Mouse (Mus musculus): ENCODE data around the gene Creld1. TPM values are rescaled to one million over a fixed set of nuclear protein-coding genes. Genes with fewer than 3 reads are reported as not detected.

Gene Creld1
- total RNA-seq, 2 experiments from 2014 or later = 45.9 to 57.5 TPM

DNA sequence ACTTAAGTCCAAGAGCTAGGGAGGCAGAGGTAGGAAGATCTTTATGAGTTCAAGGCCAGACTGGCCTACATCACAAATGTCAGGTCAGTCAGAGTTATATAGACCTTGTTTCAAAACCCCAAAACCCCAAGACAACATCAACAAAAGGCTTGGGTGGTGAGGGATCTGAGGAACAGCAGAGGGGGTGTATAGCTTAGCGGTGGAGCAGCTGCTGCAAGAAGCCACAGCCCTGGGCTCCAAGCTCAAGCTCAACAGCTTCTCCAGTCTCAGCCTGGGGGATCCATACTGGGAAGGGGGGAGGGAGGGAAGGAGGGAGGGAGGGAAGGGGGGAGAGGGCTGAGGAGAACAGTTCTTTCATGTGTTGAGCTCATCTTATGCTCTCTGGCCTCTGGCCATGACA lies 22.6 kb downstream of the Creld1 start:
- no peak for DNase-seq
- intact Hi-C loops (cut with DNase I) = no loop called here

DNA sequence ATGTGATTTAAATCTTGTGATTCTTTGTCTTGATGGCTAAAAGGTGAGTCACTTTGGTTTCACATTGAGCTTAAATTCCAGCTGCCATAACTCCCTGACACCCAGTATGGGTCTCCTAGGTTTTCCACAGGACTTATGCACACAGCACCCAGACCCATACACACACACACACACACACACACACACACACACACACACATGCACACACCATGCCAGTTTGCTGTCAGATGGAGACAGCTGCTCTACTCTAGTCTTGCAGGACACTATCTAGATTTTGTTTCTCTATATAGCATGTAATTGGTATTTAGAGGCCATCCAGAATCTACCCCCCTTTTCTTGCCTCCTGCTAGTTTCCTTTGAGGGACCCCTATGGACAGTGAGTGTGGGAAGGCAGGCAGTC lies 24.0 kb downstream of the Creld1 start:
- intact Hi-C loops (cut with DNase I) = no loop called here
- DNase-seq = no peak

DNA sequence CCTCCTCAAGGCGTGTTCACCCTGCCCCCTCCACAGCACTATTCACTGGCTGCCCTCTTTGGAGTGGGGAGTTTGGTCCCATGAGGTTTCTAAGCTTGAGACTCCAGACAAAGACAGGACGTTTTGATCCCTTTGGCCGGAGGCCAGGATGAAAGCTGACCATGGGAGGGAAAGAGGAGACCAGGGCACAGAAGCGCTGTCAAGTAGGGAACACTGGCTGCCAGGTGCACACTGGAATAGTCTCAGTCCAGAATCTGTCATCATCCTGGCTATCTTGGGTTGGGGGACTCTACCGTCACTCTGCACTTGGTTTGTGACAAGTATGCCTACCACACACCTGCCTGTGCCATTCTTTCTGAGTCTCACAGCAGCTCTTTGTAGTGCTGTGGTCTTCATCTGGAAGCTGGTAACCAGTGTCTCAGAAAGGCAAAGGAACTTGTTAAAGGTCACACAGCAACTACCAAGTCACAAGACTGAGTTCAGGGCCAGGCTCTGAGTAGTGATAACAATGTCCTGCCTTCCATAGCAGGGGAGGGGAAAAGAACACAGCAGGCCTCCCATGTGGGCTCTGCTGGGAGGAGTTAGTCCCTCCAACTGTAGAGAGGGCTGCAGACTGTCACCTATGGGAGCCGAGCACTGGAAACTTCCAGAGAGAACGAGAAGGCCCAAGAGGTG lies 25.3 kb downstream of the Creld1 start:
- intact Hi-C loops (cut with DNase I) = no loop called here
- DNase-seq = peak in 1 of 2 experiments; percentile 13

DNA sequence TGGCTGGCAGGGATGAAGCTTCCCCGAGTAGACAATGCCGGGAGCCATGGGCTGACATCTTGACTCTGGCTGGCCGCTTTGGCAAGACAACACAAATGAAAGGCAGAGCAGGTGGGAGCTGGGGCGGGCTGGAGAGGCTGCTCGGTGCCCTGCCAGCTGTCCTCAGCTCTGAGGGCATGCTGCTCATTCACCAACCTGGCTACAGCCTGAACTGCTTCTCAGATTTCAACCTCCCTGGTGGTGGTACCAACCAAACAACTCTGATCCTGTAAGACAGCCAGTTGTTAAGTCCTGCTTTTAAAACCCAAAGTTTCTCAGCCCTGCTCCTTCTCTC lies 25.8 kb downstream of the Creld1 start:
- intact Hi-C loops (cut with DNase I) = no loop called here
- DNase-seq = no peak

DNA sequence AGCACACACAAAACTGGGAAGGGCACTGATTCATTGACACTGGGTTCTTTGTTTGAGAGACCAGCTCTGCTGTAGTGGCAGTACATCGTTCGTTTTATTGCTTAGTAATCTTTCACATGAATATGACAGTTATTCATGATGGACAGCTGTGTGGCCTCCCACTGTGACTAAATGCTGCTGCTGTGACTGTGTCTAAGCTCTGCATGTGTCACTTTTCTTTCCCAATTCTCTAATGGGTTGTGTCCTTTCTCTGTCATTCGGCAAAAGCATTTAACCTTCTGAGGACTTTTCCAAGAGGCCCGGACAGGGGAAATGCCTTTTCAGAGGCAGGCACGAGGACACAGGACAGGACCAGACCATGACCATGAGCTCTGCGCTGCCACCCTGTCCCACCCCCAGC lies 30.8 kb downstream of the Creld1 start:
- intact Hi-C loops (cut with DNase I) = no loop called here
- no peak for DNase-seq

DNA sequence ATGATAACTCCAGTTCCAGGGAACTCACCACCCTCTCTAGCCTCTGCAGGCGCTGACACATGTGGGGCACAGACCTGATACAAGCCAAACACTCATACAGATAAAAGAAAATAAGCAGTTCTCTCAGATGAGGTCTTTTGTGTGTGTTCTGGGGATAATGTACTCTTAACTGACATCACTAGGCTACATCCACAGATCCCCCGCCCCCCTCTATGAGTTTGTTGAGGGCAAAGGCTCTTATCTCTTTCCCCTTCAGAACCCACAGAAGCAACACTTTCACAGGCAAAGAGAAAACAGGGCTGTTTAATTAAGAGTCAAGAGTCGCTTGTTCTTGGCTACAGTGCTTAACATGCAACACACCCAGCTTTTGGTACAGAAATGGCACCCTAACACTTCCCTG lies 31.5 kb downstream of the Creld1 start:
- no peak for DNase-seq
- intact Hi-C loops (cut with DNase I) = no loop called here

DNA sequence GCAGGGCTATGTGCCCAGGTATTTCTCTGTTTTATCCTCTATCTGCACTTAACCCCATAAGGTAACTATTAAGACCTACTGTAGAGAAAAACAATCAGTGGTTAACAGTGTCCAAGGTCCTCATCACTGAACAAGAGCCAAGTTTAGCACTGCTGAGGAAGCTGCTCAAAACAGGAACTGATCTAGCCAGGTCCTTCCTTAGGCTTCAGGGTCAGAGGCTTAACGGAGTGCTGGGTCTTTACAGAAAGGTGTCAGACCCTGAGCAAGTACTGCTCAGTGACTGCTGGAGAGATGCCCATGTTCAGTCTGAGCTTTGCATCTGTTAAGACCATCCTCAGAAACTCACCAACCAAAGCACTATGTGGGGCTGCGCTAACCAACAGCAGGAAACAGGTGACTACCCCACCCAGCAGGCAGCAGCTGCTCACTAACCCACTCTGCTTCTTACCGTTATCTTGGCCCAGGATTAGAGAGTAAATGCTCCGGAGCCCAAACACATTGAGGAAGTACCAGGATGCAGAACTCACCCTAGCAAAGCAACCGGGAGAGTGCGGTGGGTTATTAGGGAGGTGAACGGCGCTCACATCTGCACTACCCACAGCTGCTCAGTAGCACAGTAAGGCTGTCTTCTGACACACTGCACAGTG lies 34.5 kb downstream of the Creld1 start:
- no peak for DNase-seq
- intact Hi-C loops (cut with DNase I) = no loop called here

DNA sequence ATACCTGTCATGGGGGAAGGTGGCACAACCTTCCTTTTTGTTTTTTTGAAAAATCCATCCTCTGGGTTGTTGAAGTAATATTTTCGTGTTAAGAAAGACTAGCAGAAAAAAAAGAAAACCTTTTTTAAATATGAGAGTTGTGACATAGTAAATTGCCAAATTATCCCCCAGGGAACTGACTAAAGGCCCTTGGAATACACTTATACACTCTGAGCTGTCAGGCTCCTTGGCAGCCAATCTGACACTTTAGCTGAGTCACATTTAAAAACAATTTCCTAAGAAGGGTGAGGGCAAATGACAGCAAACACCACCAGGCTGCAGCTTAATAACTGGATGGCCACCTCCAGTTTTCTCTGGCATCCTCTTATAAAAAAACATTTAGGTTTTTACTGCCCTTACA lies 39.2 kb downstream of the Creld1 start:
- intact Hi-C loops (cut with DNase I) = no loop called here
- DNase-seq = no peak

DNA sequence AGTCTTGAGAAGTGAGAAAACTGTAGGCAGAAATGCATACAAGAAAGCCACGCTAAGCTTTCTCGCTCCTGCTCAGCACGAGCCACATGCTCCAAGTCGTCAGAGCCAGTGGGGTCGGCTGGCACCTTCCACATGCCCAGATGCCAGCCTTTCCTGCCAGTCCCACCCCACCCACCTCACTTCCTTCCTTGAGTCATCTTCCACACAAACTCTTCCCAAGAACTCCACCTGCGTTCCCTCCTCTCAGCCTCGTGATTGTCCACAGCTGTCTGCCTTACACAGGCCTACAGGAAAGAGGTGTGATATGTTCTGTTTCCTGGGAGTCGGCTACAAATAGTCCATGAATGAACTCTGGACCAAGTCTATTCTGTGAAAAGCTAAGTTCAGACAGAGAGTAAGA lies 40.3 kb downstream of the Creld1 start:
- intact Hi-C loops (cut with DNase I) = no loop called here
- no peak for DNase-seq

DNA sequence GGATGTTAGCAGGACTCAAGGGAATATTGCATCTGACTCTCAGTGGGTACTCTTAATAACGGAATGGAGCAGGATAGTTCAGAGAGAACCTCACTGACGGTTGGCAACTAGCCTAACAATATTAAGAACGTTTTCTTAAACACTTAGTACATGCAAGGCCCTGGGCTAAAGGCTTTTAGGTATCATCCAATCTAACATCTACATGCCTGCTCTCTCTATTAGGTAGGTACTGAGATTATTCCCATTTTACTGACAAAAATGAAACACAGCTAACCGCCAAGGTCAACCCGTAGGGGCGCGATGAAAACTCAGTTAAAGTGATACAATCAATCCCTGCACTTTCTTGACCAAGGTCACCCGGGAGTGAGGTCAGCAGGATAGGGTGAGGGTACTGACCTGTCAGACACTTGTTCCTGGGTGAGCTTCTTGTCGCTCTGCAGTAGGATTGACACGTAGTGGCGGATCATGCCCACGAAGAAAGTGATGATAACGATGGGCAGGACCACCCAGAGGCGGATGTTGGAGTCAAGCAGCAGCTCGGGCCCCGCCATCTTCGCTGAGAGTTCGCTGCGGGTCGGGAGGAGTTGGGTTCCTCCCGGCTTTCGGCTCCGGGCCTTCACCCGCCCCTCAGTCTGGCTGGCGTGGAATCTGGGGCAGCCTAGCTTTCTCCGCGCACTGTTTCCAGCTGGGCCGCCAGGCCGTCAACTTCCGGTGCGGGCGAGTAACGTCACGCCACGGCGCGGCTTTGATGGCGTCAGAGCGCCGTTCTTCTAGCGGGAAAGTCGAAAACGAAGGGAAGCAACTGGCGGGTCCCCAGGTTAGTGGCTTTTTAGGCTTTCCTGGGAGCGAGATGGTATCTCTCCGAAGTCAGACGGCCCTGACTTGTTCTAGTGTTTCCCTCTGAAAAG lies 48.1 kb downstream of the Creld1 start, which contains the start of the genes Emc3 and Fancd2:
Gene Emc3, minus strand, starts transcription at position 721 of the 908 bp plus-strand sequence.
Gene Fancd2, plus strand, starts transcription at position 751 of the 908 bp plus-strand sequence.
- peak; percentile 96 to 98 for DNase-seq
- intact Hi-C loops (cut with DNase I) = loop anchor here (5.0 kb wide), 2 partner anchors 71 to 166 kb away; partner anchors contain the start of genes Brk1, Fancd2os and Tatdn2

DNA sequence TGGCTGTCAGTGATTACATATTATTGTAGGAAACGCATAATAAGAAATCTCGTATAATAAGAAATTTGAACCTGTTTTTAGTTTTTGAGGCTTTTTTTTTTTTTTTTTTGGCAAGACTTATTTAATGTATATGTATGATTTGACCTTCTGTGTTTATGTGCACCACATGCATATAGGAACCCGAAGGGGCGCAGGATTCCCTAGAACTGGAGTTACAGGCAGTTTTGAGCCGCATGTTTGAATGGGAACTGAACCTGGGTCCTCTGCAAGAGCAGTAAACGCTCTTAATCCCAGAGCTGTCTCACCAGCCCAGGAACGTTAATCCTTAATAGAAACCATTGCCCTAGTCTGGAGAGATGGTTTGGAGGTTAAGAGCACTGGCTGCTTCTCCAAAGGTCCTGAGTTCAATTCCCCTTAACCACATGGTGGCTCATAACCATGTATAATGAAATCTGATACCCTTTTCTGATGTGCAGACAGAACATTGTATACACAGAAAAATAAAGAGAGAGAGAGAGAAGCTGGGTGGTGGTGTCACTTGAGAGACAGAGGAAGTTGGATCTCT lies 48.8 kb downstream of the Creld1 start:
- intact Hi-C loops (cut with DNase I) = loop anchor here (5.0 kb wide), 2 partner anchors 70 to 165 kb away; partner anchors contain the start of genes Brk1, Fancd2os and Tatdn2

DNA sequence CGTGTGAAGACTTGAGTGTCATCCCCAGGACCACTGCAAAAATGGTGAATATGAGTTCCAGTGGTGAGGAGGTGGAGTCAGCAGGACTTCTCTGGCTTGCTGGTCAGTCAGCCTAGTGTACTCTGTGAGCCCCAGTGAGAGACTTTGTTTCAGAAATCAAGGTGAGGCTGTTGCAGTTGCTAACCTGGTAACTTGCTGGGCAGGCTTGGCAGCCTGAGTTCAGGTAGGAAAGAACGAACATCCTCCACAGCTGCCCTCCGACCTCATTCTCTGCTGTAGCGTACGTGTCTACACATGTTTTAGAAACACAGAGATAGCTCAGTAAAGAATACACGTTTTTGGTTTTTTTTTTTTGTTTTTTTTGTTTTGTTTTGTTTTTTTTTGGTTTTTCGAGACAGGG lies 51.8 kb downstream of the Creld1 start:
- intact Hi-C loops (cut with DNase I) = loop anchor here (5.0 kb wide), 2 partner anchors 67 to 162 kb away; partner anchors contain the start of genes Brk1, Fancd2os and Tatdn2
- no peak for DNase-seq

More for the DNA sequence above, 48.8 kb downstream of the Creld1 start:
- DNase-seq = no peak

DNA sequence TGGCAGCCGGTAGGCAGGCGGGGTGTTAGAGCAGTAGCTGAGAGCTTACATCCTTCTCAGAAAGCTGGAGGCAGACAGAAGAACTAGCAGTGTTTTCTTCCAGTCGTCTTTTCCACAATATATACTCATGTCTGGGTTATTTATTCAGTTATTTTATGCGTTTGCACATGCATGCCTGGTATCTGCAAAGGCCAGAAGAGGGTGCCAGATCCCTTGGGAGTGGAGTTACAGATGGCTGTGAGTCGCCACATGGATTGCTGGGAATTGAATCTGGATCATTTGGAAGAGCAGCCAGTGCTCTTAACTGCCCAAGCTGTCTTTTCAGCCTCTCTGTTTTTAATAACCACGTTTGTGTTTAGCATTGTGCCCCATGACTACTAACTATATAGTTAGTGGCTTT lies 58.5 kb downstream of the Creld1 start:
- intact Hi-C loops (cut with DNase I) = no loop called here
- no peak for DNase-seq

Small RNA genes within 50 kb of the gene (microRNA-seq; reads per million reads assigned to microRNA genes)
- gene Gm23365 (ENCODE audit: borderline number of aligned reads in 2 of 2) = 0 reads per million in 2 experiments

Other genes starting within 250 kb of the Creld1 start
- gene Mtmr14, start 245.5 kb upstream of the Creld1 start, total RNA-seq (2021) = 10 to 100 TPM; 20.0 to 21.0 TPM
- gene Cpne9, start 201.0 kb upstream of the Creld1 start, total RNA-seq (2021) = under 1 TPM in 1 of 2 experiments, not detected in 1; 0.24 TPM
- 10 to 100 TPM; 14.0 to 16.7 TPM for gene Brpf1, start 176.2 kb upstream of the Creld1 start, total RNA-seq (2021)
- gene Ogg1, start 156.3 kb upstream of the Creld1 start, total RNA-seq (2021) = 1 to 10 TPM; 4.7 to 7.4 TPM
- gene Camk1, start 139.3 kb upstream of the Creld1 start, total RNA-seq (2021) = 10 to 100 TPM; 65.3 to 78.4 TPM
- 10 to 100 TPM; 23.6 to 24.4 TPM for gene Tada3, start 105.4 kb upstream of the Creld1 start, total RNA-seq (2021)
- 10 to 100 TPM; 69.5 to 73.0 TPM for gene Arpc4, start 105.2 kb upstream of the Creld1 start, total RNA-seq (2021)
- gene Ttll3, start 94.0 kb upstream of the Creld1 start, total RNA-seq (2021) = 1 to 10 TPM in 1 of 2 experiments, under 1 TPM in 1; 0.67 to 1.5 TPM
- 10 to 100 TPM in 1 of 2 experiments, 1 to 10 TPM in 1; 9.9 to 11.6 TPM for gene Rpusd3, start 64.0 kb upstream of the Creld1 start, total RNA-seq (2021)
- 10 to 100 TPM in 1 of 2 experiments, 1 to 10 TPM in 1; 2.5 to 14.0 TPM for gene Cidec, start 47.5 kb upstream of the Creld1 start, total RNA-seq (2021)
- 10 to 100 TPM; 20.4 to 20.9 TPM for gene Jagn1, start 40.7 kb upstream of the Creld1 start, total RNA-seq (2021)
- gene Il17re, start 24.8 kb upstream of the Creld1 start, total RNA-seq (2021) = under 1 TPM; 0.65 to 0.67 TPM
- 1 to 10 TPM; 6.4 to 6.7 TPM for gene Il17rc, start 11.9 kb upstream of the Creld1 start, total RNA-seq (2021)
- gene Prrt3, start 18.6 kb downstream of the Creld1 start, total RNA-seq (2021) = not detected
- 10 to 100 TPM; 57.9 to 61.8 TPM for gene Emc3, start 48.4 kb downstream of the Creld1 start, total RNA-seq (2021)
- gene Fancd2, start 48.4 kb downstream of the Creld1 start, total RNA-seq (2021) = under 1 TPM; 0.11 to 0.17 TPM
- not detected for gene Fancd2os, start 117.4 kb downstream of the Creld1 start, total RNA-seq (2021)
- gene Brk1, start 121.5 kb downstream of the Creld1 start, total RNA-seq (2021) = 10 to 100 TPM; 72.7 to 78.5 TPM
- 10 to 100 TPM; 10.5 to 13.8 TPM for gene Vhl, start 140.7 kb downstream of the Creld1 start, total RNA-seq (2021)
- 10 to 100 TPM in 1 of 2 experiments, 1 to 10 TPM in 1; 7.5 to 10.2 TPM for gene Irak2, start 155.2 kb downstream of the Creld1 start, total RNA-seq (2021)
- 10 to 100 TPM; 56.1 to 62.1 TPM for gene Tatdn2, start 213.8 kb downstream of the Creld1 start, total RNA-seq (2021)
- not detected for gene Ghrl, start 236.6 kb downstream of the Creld1 start, total RNA-seq (2021)

Data from heart, postnatal 36 days (tissue).